Mouse (Mus musculus) hindbrain, embryonic 13.5 days (tissue): ENCODE measurements around the gene Zfp2. TPM values are rescaled to one million over a fixed set of nuclear protein-coding genes. Genes with fewer than 3 reads are reported as not detected.

Experiments used
- ATAC-seq: fragments of 200-750 bp; cut with Nextera tagmentation; 2 replicates; pipeline ENCODE4 v1.8.0; 2017; ENCODE audit warnings: moderate TSS enrichment; ENCODE audit not compliant: low FRiP score
- H3K27ac ChIP-seq: fragments of 300-500 bp; sonication (generic); 2 replicates; pipeline ENCODE4 v1.5.1; 2015; ENCODE audit warnings: inconsistent platforms, mild to moderate bottlenecking, moderate library complexity
- H3K27me3 ChIP-seq: fragments of 300-500 bp; sonication (generic); 2 replicates; pipeline ENCODE4 v1.6.1; 2015; ENCODE audit warnings: mild to moderate bottlenecking, inconsistent platforms
- H3K36me3 ChIP-seq: fragments of 300-500 bp; sonication (generic); 2 replicates; pipeline ENCODE4 v1.6.1; 2015; ENCODE audit warnings: mild to moderate bottlenecking, inconsistent platforms
- H3K4me1 ChIP-seq: fragments of 300-500 bp; sonication (generic); replicated peaks from 2 replicates; pipeline ENCODE4 v1.6.1; 2015; ENCODE audit warnings: inconsistent platforms
- H3K4me2 ChIP-seq: fragments of 300-500 bp; sonication (generic); 2 replicates; pipeline ENCODE4 v1.6.1; 2015; ENCODE audit warnings: inconsistent platforms, mild to moderate bottlenecking, moderate library complexity
- H3K4me3 ChIP-seq: fragments of 300-500 bp; sonication (generic); 2 replicates; pipeline ENCODE4 v1.5.1; 2015; ENCODE audit warnings: mild to moderate bottlenecking, inconsistent platforms
- H3K9ac ChIP-seq: fragments of 300-500 bp; sonication (generic); 2 replicates; pipeline ENCODE4 v1.6.1; 2015; ENCODE audit warnings: mild to moderate bottlenecking, inconsistent platforms
- H3K9me3 ChIP-seq: fragments of 300-500 bp; sonication (generic); 2 replicates; pipeline ENCODE4 v1.6.1; 2016; ENCODE audit warnings: inconsistent platforms
- WGBS: fragments of 180-500 bp; shearing (Covaris S2); methylation state at CpG from one replicate; pipeline ENCODE4 v1.1.7; 2015; 5-methylcytosine and 5-hydroxymethylcytosine counted together
- polyA plus RNA-seq: library from polyadenylated mRNA; unstranded; fragments of >200 nt; fragmentation: Nextera tagmentation; extraction: Ambion mirVana; gene quantifications from 2 replicates; pipeline ENCODE4 v1.2.1, GENCODE M21; 2015

The Zfp2 gene
- polyA plus RNA-seq, 1 experiment from 2014 or later: 46.2 TPM

DNA sequence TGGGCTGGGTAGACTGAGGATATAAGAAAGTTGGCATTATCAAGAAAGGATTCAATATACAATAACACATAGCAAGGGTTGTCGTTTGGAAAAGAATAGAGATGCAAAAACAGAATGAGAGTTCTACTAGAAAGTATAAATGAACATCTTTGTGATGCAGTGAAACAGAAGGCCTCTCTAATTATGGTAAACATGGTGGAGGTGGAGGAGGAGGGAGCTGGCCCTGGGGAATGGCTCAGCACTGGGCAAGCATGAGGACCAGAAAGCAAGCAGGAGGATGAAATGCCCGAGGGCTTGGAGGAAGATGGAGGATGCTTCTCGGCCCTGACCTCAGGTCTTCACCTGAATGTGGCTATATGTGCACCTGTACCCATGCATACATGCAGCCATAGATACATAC is 1.5 kb downstream of the Zfp2 start:
- Histone ChIP-seq H3K36me3 (peaks cover 50% of the 10 kb centered on the region), H3K27me3 (no peaks in the 10 kb centered on the region), H3K27ac (no peak overlapping the region), H3K9me3 (peaks cover 47% of the 10 kb centered on the region), H3K4me2 (peak overlapping the region; percentile 46; the same call in 1 of the 2 replicates), H3K4me1 (peaks cover 7% of the 10 kb centered on the region), H3K4me3 (peak overlapping the region; percentile 77; the same call in 1 of the 2 replicates), H3K9ac (no peak overlapping the region)
- no peak for ATAC-seq
- WGBS: 92% methylated on average over 3 of the region's 3 CpGs

- Histone ChIP-seq H3K4me1 (peaks cover 7% of the 10 kb centered on the region), H3K27ac (no peak overlapping the region), H3K4me2 (no peak overlapping the region), H3K36me3 (peaks cover 62% of the 10 kb centered on the region), H3K4me3 (no peak overlapping the region), H3K9ac (no peak overlapping the region), H3K27me3 (no peaks in the 10 kb centered on the region), H3K9me3 (peaks cover 56% of the 10 kb centered on the region)
- 92% methylated on average over 1 of the region's 1 CpGs for WGBS
- ATAC-seq: no peak
Observed at GRCm38 (mm10) chr11:50913301-50913700, 2.7 kb downstream of the Zfp2 start.

GRCm38 (mm10) chr11:50908136-50908535 is 7.8 kb downstream of the Zfp2 start:
- H3K27ac ChIP-seq: no peak overlapping the region
- H3K4me2 ChIP-seq: no peak overlapping the region
- H3K9me3 ChIP-seq: peaks cover 87% of the 10 kb centered on the region
- no peaks in the 10 kb centered on the region for H3K4me1 ChIP-seq
- H3K27me3 ChIP-seq: no peaks in the 10 kb centered on the region
- ATAC-seq: no peak
- 93% methylated on average over 5 of the region's 5 CpGs for WGBS
- H3K36me3 ChIP-seq: peaks cover 99% of the 10 kb centered on the region
- H3K4me3 ChIP-seq: no peak overlapping the region
- H3K9ac ChIP-seq: no peak overlapping the region

DNA sequence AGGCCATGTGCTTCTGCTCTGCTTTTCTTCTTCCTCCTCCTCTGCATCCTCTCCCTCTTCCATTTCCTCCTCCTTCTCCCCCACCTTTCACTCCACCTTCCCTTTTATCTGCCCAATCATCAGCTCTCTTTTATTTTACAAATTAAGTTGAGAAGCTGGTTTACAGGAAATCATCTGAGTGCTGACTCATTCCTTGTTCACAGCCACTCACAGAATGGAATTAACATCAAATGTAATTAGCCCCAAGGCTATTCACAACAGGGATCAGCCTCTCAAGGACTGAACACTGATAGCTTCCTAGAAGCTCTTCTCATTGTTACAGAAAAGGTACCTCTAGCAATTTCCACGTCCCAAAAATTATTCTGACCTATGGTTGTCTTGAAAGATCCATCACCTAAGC is 18.6 kb downstream of the Zfp2 start:
- no peaks in the 10 kb centered on the region for H3K27me3 ChIP-seq
- H3K36me3 ChIP-seq: peaks cover 71% of the 10 kb centered on the region
- no peak overlapping the region for H3K4me2 ChIP-seq
- H3K9me3 ChIP-seq: peaks cover 77% of the 10 kb centered on the region
- 91% methylated on average over 1 of the region's 1 CpGs for WGBS
- H3K4me1 ChIP-seq: no peaks in the 10 kb centered on the region
- no peak overlapping the region for H3K27ac ChIP-seq
- ATAC-seq: no peak
- no peak overlapping the region for H3K9ac ChIP-seq
- no peak overlapping the region for H3K4me3 ChIP-seq

DNA sequence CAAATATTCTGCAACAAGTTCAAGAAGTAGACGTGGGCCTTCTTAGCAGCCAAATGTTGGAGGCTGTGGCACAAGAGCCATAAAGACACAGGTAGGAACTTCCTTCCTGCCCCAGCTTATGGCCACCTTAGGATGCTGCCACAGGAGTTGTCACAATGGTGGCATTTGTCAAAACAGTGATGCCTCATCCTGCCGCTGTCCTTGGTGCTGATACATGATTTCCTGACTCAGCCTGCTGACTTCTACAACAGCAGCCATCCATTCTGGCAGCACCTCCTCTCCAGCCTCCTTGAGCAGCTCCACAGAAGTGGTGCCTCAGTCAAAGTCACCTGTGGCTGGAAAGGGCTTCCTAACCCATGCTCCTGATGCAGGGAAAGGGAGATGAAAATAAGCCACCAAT is 23.5 kb downstream of the Zfp2 start:
- 56% methylated on average over 2 of the region's 2 CpGs for WGBS
- no peak overlapping the region for H3K27ac ChIP-seq
- peaks cover 25% of the 10 kb centered on the region for H3K36me3 ChIP-seq
- no peak overlapping the region for H3K9ac ChIP-seq
- peaks cover 8% of the 10 kb centered on the region; the same call in 1 of the 2 replicates for H3K4me1 ChIP-seq
- H3K9me3 ChIP-seq: peaks cover 46% of the 10 kb centered on the region
- no peak for ATAC-seq
- no peak overlapping the region for H3K4me2 ChIP-seq
- no peaks in the 10 kb centered on the region for H3K27me3 ChIP-seq
- H3K4me3 ChIP-seq: no peak overlapping the region

DNA sequence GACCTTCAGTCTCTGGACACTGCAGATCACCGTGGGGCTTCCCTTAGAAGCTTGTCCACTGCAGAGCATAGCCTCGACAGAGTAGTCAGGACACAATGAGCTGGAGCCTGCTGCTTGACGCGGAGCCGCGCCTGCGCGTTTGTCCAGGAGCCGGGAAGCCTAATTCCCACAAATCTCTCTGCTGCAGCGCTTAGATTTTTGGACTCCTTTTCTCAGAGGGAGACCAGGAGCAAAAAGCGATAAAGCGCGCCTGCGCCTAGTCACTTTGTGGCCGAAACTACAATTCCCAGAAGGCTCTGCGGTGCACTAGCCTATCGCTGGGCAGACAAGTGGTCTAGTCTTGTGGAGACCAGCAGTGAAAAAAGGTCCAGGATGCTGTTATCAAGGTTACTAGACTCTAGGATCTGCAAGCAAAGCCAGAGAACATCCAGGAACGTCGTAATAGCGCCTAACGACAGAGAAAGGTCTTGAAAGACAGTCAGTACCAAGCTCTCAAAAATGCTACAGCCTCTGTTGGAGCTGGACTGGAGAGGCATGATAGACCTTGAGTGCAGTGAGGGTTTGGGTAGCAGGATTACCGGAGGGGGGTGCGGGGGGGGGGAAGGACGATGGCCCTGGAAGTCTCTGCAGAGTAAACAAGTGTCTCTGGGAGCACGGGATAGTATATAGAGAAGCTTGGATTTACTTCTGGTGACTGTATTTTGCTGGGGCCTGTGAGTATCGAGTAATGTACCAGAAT is 28.4 kb downstream of the Zfp2 start, which contains the start of gene Zfp454:
TSS of gene Zfp454 (minus strand) at position 262 of the 739 bp plus-strand sequence.
- no peaks in the 10 kb centered on the region for H3K27me3 ChIP-seq
- peak within 1 kb of the TSS; percentile 53 for H3K4me3 ChIP-seq
- H3K4me1 ChIP-seq: peaks cover 20% of the 10 kb centered on the region
- peaks cover 18% of the 10 kb centered on the region; the same call in 1 of the 2 replicates for H3K9me3 ChIP-seq
- H3K27ac ChIP-seq: peak within 1 kb of the TSS; percentile 81
- H3K4me2 ChIP-seq: peak within 1 kb of the TSS; percentile 75
- peak; percentile 96 for ATAC-seq
- peak within 1 kb of the TSS; percentile 77 for H3K9ac ChIP-seq
- WGBS: 6% methylated on average over 26 of the region's 26 CpGs
- H3K36me3 ChIP-seq: peaks cover 31% of the 10 kb centered on the region

- H3K9me3 ChIP-seq: 0 out of 2 replicates have a peak, but pooled peaks cover 13% of the 10 kb centered on the region
- H3K27ac ChIP-seq: peak overlapping the region; percentile 81
- H3K4me1 ChIP-seq: peaks cover 20% of the 10 kb centered on the region
- ATAC-seq: peak; percentile 60
- H3K36me3 ChIP-seq: peaks cover 37% of the 10 kb centered on the region
- H3K9ac ChIP-seq: peak overlapping the region; percentile 77
- 26% methylated on average over 10 of the region's 10 CpGs for WGBS
- peak overlapping the region; percentile 53 for H3K4me3 ChIP-seq
- no peaks in the 10 kb centered on the region for H3K27me3 ChIP-seq
- H3K4me2 ChIP-seq: peak overlapping the region; percentile 75
Observed at GRCm38 (mm10) chr11:50886933-50887293, 29.1 kb downstream of the Zfp2 start.

DNA sequence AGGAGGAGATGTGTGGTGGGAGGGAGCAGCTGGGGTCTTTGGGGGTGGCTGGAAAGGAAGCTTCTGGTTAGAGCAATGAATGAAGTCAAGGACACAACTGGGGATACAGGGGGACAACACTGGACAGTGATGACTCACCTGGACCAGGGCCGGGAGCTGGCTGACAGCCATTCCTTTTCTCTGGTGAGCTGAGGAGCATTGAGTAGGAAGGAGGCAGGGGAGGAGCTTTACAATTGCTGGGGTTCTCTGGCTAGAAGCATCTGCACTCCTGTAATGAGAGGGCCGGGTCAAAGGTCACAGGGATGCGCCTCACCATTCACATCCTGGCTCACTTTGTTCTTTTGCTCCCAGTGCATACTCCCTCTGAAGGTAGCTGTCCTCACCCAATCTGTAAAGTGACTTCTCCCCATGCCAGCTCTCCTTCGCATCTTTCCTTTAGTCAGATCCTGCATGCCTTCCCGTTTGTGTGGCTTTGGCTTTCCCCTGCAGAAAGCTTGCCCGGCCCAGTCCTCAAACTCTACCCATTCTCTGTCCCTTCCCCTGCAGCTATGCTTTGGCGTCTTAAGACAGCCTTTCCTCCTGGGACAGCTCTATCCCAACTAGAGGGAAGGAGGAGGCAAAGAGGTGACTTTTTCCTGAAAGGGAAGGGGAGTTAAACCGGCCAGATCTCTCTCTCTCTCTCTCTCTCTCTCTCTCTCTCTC is 29.6 kb downstream of the Zfp2 start:
- Histone ChIP-seq H3K4me3 (peak overlapping the region; percentile 53), H3K27ac (no peak overlapping the region; the same call in 1 of the 2 replicates), H3K9ac (peak overlapping the region; percentile 77), H3K9me3 (0 out of 2 replicates have a peak, but pooled peaks cover 8% of the 10 kb centered on the region), H3K27me3 (no peaks in the 10 kb centered on the region), H3K4me2 (peak overlapping the region; percentile 75), H3K4me1 (peaks cover 20% of the 10 kb centered on the region), H3K36me3 (peaks cover 43% of the 10 kb centered on the region)
- no peak for ATAC-seq
- 48% methylated on average over 8 of the region's 8 CpGs for WGBS

- no peaks in the 10 kb centered on the region for H3K27me3 ChIP-seq
- H3K9ac ChIP-seq: no peak overlapping the region
- 0 out of 2 replicates have a peak, but pooled peaks cover 6% of the 10 kb centered on the region for H3K9me3 ChIP-seq
- no peak overlapping the region for H3K4me3 ChIP-seq
- no peak overlapping the region for H3K4me2 ChIP-seq
- no peak overlapping the region for H3K27ac ChIP-seq
- ATAC-seq: no peak
- peaks cover 20% of the 10 kb centered on the region for H3K4me1 ChIP-seq
- peaks cover 67% of the 10 kb centered on the region for H3K36me3 ChIP-seq
- WGBS: 87% methylated on average over 3 of the region's 3 CpGs
Observed at GRCm38 (mm10) chr11:50883756-50884155, 32.2 kb downstream of the Zfp2 start.

DNA sequence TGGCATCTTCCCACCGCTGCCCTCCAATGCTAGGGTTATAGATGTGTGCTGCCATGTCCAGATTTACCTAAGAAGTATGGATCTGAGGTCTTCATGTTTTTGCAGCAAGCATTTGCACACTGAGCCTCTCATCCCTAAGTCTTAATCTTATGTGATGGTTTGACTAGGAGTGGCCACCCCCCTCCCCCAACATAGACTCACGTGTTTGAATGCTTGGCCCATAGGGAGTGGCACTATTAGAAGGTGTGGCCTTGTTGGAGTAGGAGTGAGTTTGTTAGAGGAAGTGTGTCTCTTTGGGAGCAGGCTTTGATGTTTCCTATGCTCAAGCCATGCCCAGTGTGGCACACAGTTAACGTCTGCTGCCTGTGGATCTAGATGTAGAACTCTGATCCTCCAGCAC is 37.3 kb downstream of the Zfp2 start:
- Histone ChIP-seq H3K4me2 (no peak overlapping the region), H3K4me1 (no peaks in the 10 kb centered on the region), H3K27me3 (no peaks in the 10 kb centered on the region), H3K36me3 (peaks cover 97% of the 10 kb centered on the region), H3K9me3 (peaks cover 40% of the 10 kb centered on the region), H3K9ac (no peak overlapping the region), H3K4me3 (no peak overlapping the region), H3K27ac (no peak overlapping the region)
- WGBS: 88% methylated on average over 3 of the region's 3 CpGs
- no peak for ATAC-seq

GRCm38 (mm10) chr11:50850989-50851601 is 64.9 kb downstream of the Zfp2 start:
- Histone ChIP-seq H3K4me2 (peak overlapping the region; percentile 96), H3K27ac (no peak overlapping the region), H3K4me3 (peak overlapping the region; percentile 51), H3K9ac (peak overlapping the region; percentile 68), H3K27me3 (peaks cover 73% of the 10 kb centered on the region), H3K4me1 (peaks cover 24% of the 10 kb centered on the region), H3K9me3 (peaks cover 7% of the 10 kb centered on the region; the same call in 1 of the 2 replicates), H3K36me3 (no peaks in the 10 kb centered on the region)
- under 1% methylated on average over 71 of the region's 72 CpGs for WGBS
- ATAC-seq: 0 out of 2 replicates have a peak, but pooled peaks have one; percentile 59

- peaks cover 74% of the 10 kb centered on the region for H3K27me3 ChIP-seq
- no peak for ATAC-seq
- peak within 1 kb of the TSS; percentile 68 for H3K9ac ChIP-seq
- peak within 1 kb of the TSS; percentile 96 for H3K4me2 ChIP-seq
- no peak within 1 kb of the TSS for H3K27ac ChIP-seq
- H3K36me3 ChIP-seq: no peaks in the 10 kb centered on the region
- H3K4me1 ChIP-seq: peaks cover 24% of the 10 kb centered on the region
- peaks cover 7% of the 10 kb centered on the region; the same call in 1 of the 2 replicates for H3K9me3 ChIP-seq
- WGBS: 3% methylated on average over 11 of the region's 11 CpGs
- H3K4me3 ChIP-seq: peak within 1 kb of the TSS; percentile 51
Observed at GRCm38 (mm10) chr11:50850177-50850735, 65.7 kb downstream of the Zfp2 start, which contains the start of gene Grm6. TSS of gene Grm6 (plus strand) at chr11:50850685.
